In genomic region chr11:85474326-85474725, GRCm38 (mm10) we compare ENCODE assay signal across 14 mouse cellular contexts.
DNase-seq lines count a peak whose midpoint lies in the region; ATAC-seq and TF ChIP-seq lines count a peak whose summit lies in the region.
"Had no signal": no experiment of that assay in that cellular context is flagged by ENCODE, and none has a peak within 500 bp of the region (broad histone marks: within the 10 kb centered on the region; RNA-seq: fewer than 3 reads in every experiment).

No protein-coding gene starts in this region.

- no peaks in the 10 kb centered on the region for H3K27me3 ChIP-seq in hindbrain, embryonic 13.5 days
- H3K27me3 ChIP-seq in hindbrain, postnatal 0 days (ENCODE audit: insufficient read depth, low read length): no peaks in the 10 kb centered on the region
- H3K27me3 ChIP-seq: Patski had no signal

- H3K9me3 ChIP-seq in hindbrain, embryonic 13.5 days: no peaks in the 10 kb centered on the region
- no peaks in the 10 kb centered on the region for H3K9me3 ChIP-seq in hindbrain, postnatal 0 days (ENCODE audit: low read length)
- H3K9me3 ChIP-seq: limb, embryonic 10.5 days had no signal

- no peak for ATAC-seq in hindbrain, embryonic 13.5 days (ENCODE audit: low FRiP score)
- no peak for ATAC-seq in hindbrain, postnatal 0 days
- ATAC-seq: Patski had no signal

- H3K4me2 ChIP-seq in hindbrain, embryonic 13.5 days: peak overlapping the region; percentile 1; the same call in 1 of the 2 replicates
- H3K4me2 ChIP-seq in hindbrain, postnatal 0 days (ENCODE audit: low read depth, low read length): no peak overlapping the region

- TF ChIP-seq CTCF in hindbrain, postnatal 0 days (IDR thresholded peaks at IDR 0.05; ENCODE audit: low read depth): no peak
- TF ChIP-seq CTCF in brain, embryonic 14.5 days (IDR thresholded peaks at IDR 0.05; ENCODE audit: borderline replicate concordance, extremely low read depth, insufficient read depth, insufficient read length): no peak

- intact Hi-C loops in heart, postnatal 14 days (cut with DNase I): loop anchor here (5.0 kb wide), 1 partner anchor 498 kb away; no protein-coding TSS in a partner anchor

- peaks cover 9% of the 10 kb centered on the region for H3K4me1 ChIP-seq in hindbrain, embryonic 13.5 days (replicated peaks)
- H3K4me1 ChIP-seq in hindbrain, postnatal 0 days (ENCODE audit: insufficient read depth, low read length): no peaks in the 10 kb centered on the region

- DNase-seq in hindbrain, postnatal 0 days (ENCODE audit: low spot score): no peak
- peak; percentile 39 for DNase-seq in Muller cell, postnatal 12 days (ENCODE audit: inconsistent ontology term)
- peak; percentile 57 for DNase-seq in brain, embryonic 14.5 days (ENCODE audit: low read depth)
- DNase-seq in heart, postnatal 14 days: peak; percentile 6 to 15
- DNase-seq in thymus, postnatal 10 days (ENCODE audit: low spot score in 2 of 2): no peak
- no peak for DNase-seq in frontal cortex, postnatal 25 days (ENCODE audit: low spot score in 2 of 2)
- DNase-seq in gastrocnemius, postnatal 4 days (ENCODE audit: low spot score in 2 of 2): no peak
- DNase-seq: cerebellum, postnatal 25 days; kidney, adult 18-20 months had no signal

- no peak for TF ChIP-seq POLR2A in brain, embryonic 14.5 days (IDR thresholded peaks at IDR 0.05; ENCODE audit: borderline replicate concordance, extremely low read depth, insufficient read depth, insufficient read length, poor library complexity, severe bottlenecking)

- H3K36me3 ChIP-seq in hindbrain, embryonic 13.5 days: no peaks in the 10 kb centered on the region
- H3K36me3 ChIP-seq in hindbrain, postnatal 0 days (ENCODE audit: insufficient read depth, low read length): no peaks in the 10 kb centered on the region
- H3K36me3 ChIP-seq: limb, embryonic 10.5 days had no signal

- no peak overlapping the region for H3K9ac ChIP-seq in hindbrain, embryonic 13.5 days
- H3K9ac ChIP-seq in hindbrain, postnatal 0 days (replicated peaks; ENCODE audit: low read length): no peak overlapping the region
- H3K9ac ChIP-seq: liver, embryonic 14.5 days had no signal

- H3K4me3 ChIP-seq in hindbrain, embryonic 13.5 days: no peak overlapping the region
- H3K4me3 ChIP-seq in hindbrain, postnatal 0 days (ENCODE audit: low read length): no peak overlapping the region
- H3K4me3 ChIP-seq: limb, embryonic 10.5 days had no signal

- 34% methylated on average over 12 of the region's 12 CpGs for WGBS in hindbrain, embryonic 13.5 days
- 37% methylated on average over 12 of the region's 12 CpGs for WGBS in hindbrain, postnatal 0 days

- H3K27ac ChIP-seq in hindbrain, embryonic 13.5 days: no peak overlapping the region
- no peak overlapping the region for H3K27ac ChIP-seq in hindbrain, postnatal 0 days
- H3K27ac ChIP-seq: limb, embryonic 10.5 days; liver, embryonic 14.5 days; macrophage had no signal

Comparison
In these comparisons a context has a peak if more than half of its experiments do, and no peak if none do; other contexts are left out.
1. DNase-seq: peak in Muller cell, postnatal 12 days (single experiment), brain, embryonic 14.5 days (single experiment) and heart, postnatal 14 days (2 of 2); none in hindbrain, postnatal 0 days (single experiment), thymus, postnatal 10 days (0 of 2), frontal cortex, postnatal 25 days (0 of 2) and gastrocnemius, postnatal 4 days (0 of 2).